Mouse (Mus musculus) CH12.LX (cell line): Measurements from ENCODE around the gene Picalm. TPM values are rescaled to one million over a fixed set of nuclear protein-coding genes. Genes with fewer than 3 reads are reported as not detected.
"Not testable (repeated sequence)": the region's sequence is repeated elsewhere in the genome, so short reads cannot be mapped to it uniquely, and the experiment has no call there.

Experiments used
- DNase-seq: peaks from one replicate; pipeline ENCODE4 v3.0.0-alpha.2; 2013; ENCODE audit errors: extremely low read depth
- H3K27ac ChIP-seq: 2 replicates; pipeline ENCODE4 v1.5.1; 2012; ENCODE audit warnings: low read depth, mild to moderate bottlenecking, control low read depth, moderate library complexity; ENCODE audit not compliant: insufficient read depth
- H3K27me3 ChIP-seq: replicated peaks from 2 replicates; pipeline ENCODE3; 2012; ENCODE audit warnings: inconsistent platforms
- H3K36me3 ChIP-seq, 2 experiments: replicated peaks in 1 of 2; 2 replicates each; pipeline versions ENCODE3 to v1.6.1; 2012; ENCODE audit warnings: inconsistent platforms in 1 of 2, low read length in 1 of 2, mild to moderate bottlenecking in 1 of 2, mixed read lengths in 1 of 2, moderate library complexity in 1 of 2; ENCODE audit not compliant: control insufficient read depth in 1 of 2, insufficient read depth in 1 of 2
- H3K4me1 ChIP-seq, 2 experiments: 2 replicates each; pipeline ENCODE4 v1.6.1; 2012; ENCODE audit warnings: inconsistent platforms in 1 of 2, moderate library complexity in 1 of 2; ENCODE audit not compliant: insufficient read depth in 2 of 2, control insufficient read depth in 1 of 2
- H3K4me2 ChIP-seq: 2 replicates; pipeline ENCODE4 v1.6.1; 2012; ENCODE audit warnings: low read depth, mild to moderate bottlenecking, control low read depth; ENCODE audit not compliant: poor library complexity, insufficient read depth, severe bottlenecking
- H3K4me3 ChIP-seq, 3 experiments: fragments of 150-350 bp in 1 of 3; sonication (generic) in 1 of 3; replicated peaks in 1 of 3; 2 replicates each; pipeline versions ENCODE3 to v1.5.1; 2011 to 2012; ENCODE audit warnings: low read depth in 2 of 3, low read length in 2 of 3, mild to moderate bottlenecking in 2 of 3, moderate library complexity in 2 of 3, control low read depth in 1 of 3, improper control_type of control experiment in 1 of 3, inconsistent platforms in 1 of 3, mixed read lengths in 1 of 3; ENCODE audit not compliant: poor library complexity in 1 of 3
- H3K79me2 ChIP-seq: replicated peaks from 2 replicates; pipeline ENCODE4 v1.6.1; 2012; ENCODE audit warnings: mild to moderate bottlenecking, moderate library complexity; ENCODE audit not compliant: control insufficient read depth, poor library complexity, insufficient read depth, severe bottlenecking; ENCODE audit errors: extremely low read depth
- H3K9ac ChIP-seq: 2 replicates; pipeline ENCODE4 v1.6.1; 2012; ENCODE audit warnings: low read depth, mild to moderate bottlenecking, control low read depth, moderate library complexity; ENCODE audit not compliant: insufficient read depth
- H3K9me3 ChIP-seq: replicated peaks from 2 replicates; pipeline ENCODE3; 2012; ENCODE audit warnings: low read length, inconsistent platforms, mixed read lengths
- BHLHE40 ChIP-seq: IDR thresholded peaks from 2 replicates; pipeline ENCODE4 v1.6.1; 2011; ENCODE audit warnings: mild to moderate bottlenecking, low read depth, low read length, improper control_type of control experiment
- CTCF ChIP-seq, 2 experiments: IDR thresholded peaks in 1 of 2; conservative IDR thresholded peaks in 1 of 2; 2 replicates each; pipeline ENCODE4 v1.5.1; 2011 to 2012; ENCODE audit warnings: low read depth in 2 of 2, low read length in 2 of 2, improper control_type of control experiment in 1 of 2, inconsistent platforms in 1 of 2, mild to moderate bottlenecking in 1 of 2, moderate library complexity in 1 of 2
- ETS1 ChIP-seq: conservative IDR thresholded peaks from 2 replicates; pipeline ENCODE4 v1.6.1; 2012; ENCODE audit warnings: low read depth, mild to moderate bottlenecking, inconsistent platforms, low read length, improper control_type of control experiment, moderate library complexity
- GABPA ChIP-seq: IDR thresholded peaks from 2 replicates; pipeline ENCODE4 v1.6.1; 2012; ENCODE audit warnings: low read depth, low read length, improper control_type of control experiment, inconsistent platforms; ENCODE audit not compliant: insufficient replicate concordance
- IRF4 ChIP-seq: IDR thresholded peaks from 2 replicates; pipeline ENCODE4 v1.6.1; 2014; ENCODE audit warnings: low read depth, mild to moderate bottlenecking, inconsistent platforms, low read length, improper control_type of control experiment
- JUN ChIP-seq: IDR thresholded peaks from 2 replicates; pipeline ENCODE4 v1.6.1; 2011; ENCODE audit warnings: low read depth, mild to moderate bottlenecking, low read length, improper control_type of control experiment, moderate library complexity; ENCODE audit not compliant: insufficient read depth
- JUND ChIP-seq: conservative IDR thresholded peaks from 2 replicates; pipeline ENCODE4 v1.6.1; 2011; ENCODE audit warnings: low read depth, low read length, improper control_type of control experiment
- MAZ ChIP-seq: IDR thresholded peaks from 2 replicates; pipeline ENCODE4 v1.6.1; 2012; ENCODE audit warnings: low read depth, mild to moderate bottlenecking, inconsistent platforms, low read length, improper control_type of control experiment, moderate library complexity
- MXI1 ChIP-seq: IDR thresholded peaks from 2 replicates; pipeline ENCODE4 v1.6.1; 2011; ENCODE audit warnings: mild to moderate bottlenecking, low read depth, low read length, improper control_type of control experiment
- NRF1 ChIP-seq: IDR thresholded peaks from 2 replicates; pipeline ENCODE4 v1.6.1; 2014; ENCODE audit warnings: low read depth, mild to moderate bottlenecking, inconsistent platforms, low read length, improper control_type of control experiment, moderate library complexity
- RAD21 ChIP-seq: IDR thresholded peaks from 2 replicates; pipeline ENCODE4 v1.6.1; 2011; ENCODE audit warnings: low read depth, mild to moderate bottlenecking, low read length, improper control_type of control experiment, moderate library complexity
- SIN3A ChIP-seq: IDR thresholded peaks from 2 replicates; pipeline ENCODE4 v1.6.1; 2012; ENCODE audit warnings: low read length, improper control_type of control experiment, inconsistent platforms
- SMC3 ChIP-seq: IDR thresholded peaks from 2 replicates; pipeline ENCODE4 v1.6.1; 2011; ENCODE audit warnings: low read depth, low read length, improper control_type of control experiment
- UBTF ChIP-seq: IDR thresholded peaks from 2 replicates; pipeline ENCODE4 v1.6.1; 2012; ENCODE audit warnings: low read depth, mild to moderate bottlenecking, inconsistent platforms, low read length, improper control_type of control experiment, moderate library complexity
- dilution Hi-C: fragments of 300-500 bp; cut with MboI; formaldehyde crosslinking; loops from 2 replicates; pipeline ENCODE4 v1.14.3; 2020; ENCODE audit warnings: low sequenced_read_pairs; ENCODE audit not compliant: extremely low pct_unique_long_range_greater_than_20kb, extremely low pct_ligation_motif_present
- in situ Hi-C: fragments of 300-500 bp; cut with MboI; formaldehyde crosslinking; loops from 3 replicates; pipeline ENCODE4 v1.14.3; 2019; ENCODE audit warnings: low sequenced_read_pairs, low pct_ligation_motif_present, low pct_unique_long_range_greater_than_20kb, mixed read lengths
- polyA plus RNA-seq: library from polyadenylated mRNA; unstranded; fragments of >175 nt; gene quantifications from 2 replicates; pipeline ENCODE4 v1.2.1, GENCODE M21; 2012; ENCODE audit warnings: low read depth; ENCODE audit not compliant: insufficient read length
- total RNA-seq, 2 experiments: library from RNA; depleted of rRNA; stranded (reverse); fragments of 300-350 nt in 1 of 2; fragments of >200 nt in 1 of 2; gene quantifications; 2 replicates each; pipeline ENCODE4 v1.2.3; 2012 to 2014

The Picalm gene
- total and polyA plus RNA-seq, 3 experiments: 27.6 to 94.3 (median 53.4) TPM

DNA sequence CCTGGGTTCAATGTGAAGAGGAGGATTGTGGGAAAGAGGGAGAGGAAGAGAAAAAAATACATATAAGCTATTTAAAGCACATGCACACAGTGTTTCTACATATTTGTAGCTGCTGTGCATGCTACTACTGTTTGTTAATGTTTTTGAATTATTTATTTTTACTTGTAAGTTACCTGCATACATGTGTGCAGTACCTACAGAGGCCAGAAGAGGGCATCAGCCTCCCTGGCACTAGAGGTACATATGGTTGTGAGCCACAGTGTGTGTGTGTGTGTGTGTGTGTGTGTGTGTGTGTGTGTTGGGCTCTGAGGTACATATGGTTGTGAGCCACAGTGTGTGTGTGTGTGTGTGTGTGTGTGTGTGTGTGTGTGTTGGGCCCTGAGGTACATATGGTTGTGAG is 98.9 kb downstream of the Picalm start:
- in situ Hi-C loops: not testable (repeated sequence)

DNA sequence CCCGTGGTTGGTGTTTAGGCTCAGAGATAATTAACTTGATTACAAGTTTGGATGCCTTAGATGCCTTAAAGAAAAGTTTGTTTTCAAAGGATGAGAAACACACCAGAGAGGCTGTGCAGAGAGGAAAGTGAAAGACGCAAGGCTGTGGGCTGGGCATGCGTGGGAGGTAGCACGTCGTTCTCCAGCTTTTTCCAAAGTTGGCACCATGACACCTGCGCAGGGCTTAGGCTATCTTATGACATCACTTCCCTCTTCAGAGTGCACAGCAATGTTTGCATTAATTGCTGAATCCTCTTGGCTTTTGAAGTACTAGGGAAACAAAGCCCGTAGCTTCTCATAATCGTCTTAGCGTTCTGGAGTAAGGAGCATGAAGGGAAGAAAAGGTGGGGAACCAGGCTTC is 101.4 kb downstream of the Picalm start:
- Histone ChIP-seq H3K9me3 (no peaks in the 10 kb centered on the region), H3K79me2 (no peaks in the 10 kb centered on the region), H3K4me3 (peak overlapping the region in 2 of 3 experiments; percentile 25 to 33), H3K27ac (no peak overlapping the region), H3K36me3 (no peaks in the 10 kb centered on the region), H3K9ac (no peak overlapping the region), H3K4me1 (no peaks in the 10 kb centered on the region; a peak in 1 of 4 replicates), H3K27me3 (no peaks in the 10 kb centered on the region), H3K4me2 (peak overlapping the region; percentile 90)
- dilution Hi-C loops (no loop called here), in situ Hi-C loops (no loop called here)
- no peak for DNase-seq
- no peak for TF ChIP-seq SMC3
- 0 out of 2 replicates have a peak, but pooled peaks have one; percentile 34 for TF ChIP-seq SIN3A
- TF ChIP-seq ETS1: no peak
- TF ChIP-seq GABPA: no peak
- no peak for TF ChIP-seq MAZ
- no peak for TF ChIP-seq BHLHE40
- no peak for TF ChIP-seq JUND
- TF ChIP-seq JUN: no peak
- peak; percentile 78 for TF ChIP-seq NRF1

More for the DNA sequence above, 98.9 kb downstream of the Picalm start:
- not testable (repeated sequence) for H3K27ac ChIP-seq, H3K4me3 ChIP-seq
- peak; percentile 26 for TF ChIP-seq RAD21
- peak in 1 of 2 experiments; percentile 48; a peak in 2 of 4 replicates for TF ChIP-seq CTCF (conservative IDR thresholded peaks at IDR 0.05 in 1 of 2, IDR thresholded peaks at IDR 0.05 in 1 of 2; ENCODE audit: low read depth in 2 of 2, low read length in 2 of 2)
- TF ChIP-seq SMC3: peak; percentile 35; the same call in 1 of the 2 replicates
- TF ChIP-seq, all 38 proteins: peak for 3; not testable (repeated sequence) for 35
- H3K9ac ChIP-seq, H3K9me3 ChIP-seq, H3K79me2 ChIP-seq, H3K4me1 ChIP-seq, H3K36me3 ChIP-seq, dilution Hi-C loops, H3K4me2 ChIP-seq, H3K27me3 ChIP-seq: not testable (repeated sequence)
- DNase-seq: peak; percentile 35

DNA sequence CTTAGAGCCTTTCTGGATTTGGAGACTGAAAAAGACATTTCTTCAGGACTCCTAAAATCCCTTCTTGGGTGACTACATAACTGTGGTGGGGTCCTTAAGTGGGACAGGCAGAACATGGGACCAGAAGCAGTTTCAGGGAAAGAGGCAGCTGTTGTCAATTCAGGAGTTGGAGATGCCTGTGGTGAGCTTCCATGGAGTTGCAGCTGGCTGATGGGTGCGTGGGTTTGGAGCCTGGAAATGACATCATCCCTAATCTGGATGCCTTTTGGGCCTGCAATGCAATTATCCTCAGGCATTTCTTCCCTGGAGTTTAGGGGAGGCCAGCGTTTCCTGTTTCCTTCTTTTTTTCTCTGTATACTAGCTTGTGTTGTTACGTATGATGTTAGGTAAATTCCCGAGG is 103.9 kb downstream of the Picalm start:
- no peaks in the 10 kb centered on the region; a peak in 1 of 4 replicates for H3K4me1 ChIP-seq
- H3K9me3 ChIP-seq: no peaks in the 10 kb centered on the region
- TF ChIP-seq SMC3: no peak
- TF ChIP-seq IRF4: no peak
- no peak for TF ChIP-seq MXI1
- no peak for TF ChIP-seq UBTF
- TF ChIP-seq, all 38 proteins: peak for 0
- H3K27me3 ChIP-seq: no peaks in the 10 kb centered on the region
- no peak for DNase-seq
- H3K27ac ChIP-seq: no peak overlapping the region
- no peaks in the 10 kb centered on the region for H3K79me2 ChIP-seq
- no peak overlapping the region for H3K4me3 ChIP-seq
- H3K36me3 ChIP-seq: no peaks in the 10 kb centered on the region
- H3K4me2 ChIP-seq: no peak overlapping the region
- dilution Hi-C loops (no loop called here), in situ Hi-C loops (no loop called here)
- no peak overlapping the region for H3K9ac ChIP-seq
